Mouse (Mus musculus) heart, postnatal 4 days (tissue): ENCODE results near the gene Sin3b. TPM values are rescaled to one million over a fixed set of nuclear protein-coding genes. Genes with fewer than 3 reads are reported as not detected.
A peak's percentile ranks its signal among the peaks of the same experiment; 100 is the strongest.

Experiments
- DNase-seq: peaks from one replicate; pipeline ENCODE4 v3.0.0; 2021
- microRNA-seq, 2 experiments: library from miRNA; unstranded; fragments of <30 nt; microRNA quantifications; one replicate each; pipeline ENCODE4 v1.2.0; 2021 to 2022
- total RNA-seq, 2 experiments: library from RNA; stranded (reverse); gene quantifications; 2 replicates each; pipeline ENCODE4 v1.2.3; 2021

Gene Sin3b
- total RNA-seq, 2 experiments from 2014 or later = 133 to 135 TPM

DNA sequence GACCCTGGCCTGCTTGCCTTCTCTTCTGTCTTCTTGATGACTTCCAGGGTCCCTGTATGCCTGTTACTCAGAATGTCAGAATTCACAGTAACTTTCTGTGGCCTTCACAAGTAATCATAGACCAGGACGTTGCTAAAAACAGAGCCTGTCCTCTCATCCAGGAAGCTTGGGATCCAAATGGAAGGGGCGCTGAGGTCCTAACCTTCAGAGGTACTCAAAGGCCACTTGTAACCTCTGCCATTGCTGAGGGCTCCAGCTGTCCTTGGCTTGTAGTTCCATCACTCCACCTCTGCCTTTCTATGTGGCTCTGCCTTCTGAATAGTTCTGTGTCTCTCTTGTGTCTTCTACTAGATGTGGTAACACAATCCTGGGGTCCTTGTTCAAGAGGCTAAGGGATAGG lies 30.7 kb downstream of the Sin3b start:
- DNase-seq = peak; percentile 1

DNA sequence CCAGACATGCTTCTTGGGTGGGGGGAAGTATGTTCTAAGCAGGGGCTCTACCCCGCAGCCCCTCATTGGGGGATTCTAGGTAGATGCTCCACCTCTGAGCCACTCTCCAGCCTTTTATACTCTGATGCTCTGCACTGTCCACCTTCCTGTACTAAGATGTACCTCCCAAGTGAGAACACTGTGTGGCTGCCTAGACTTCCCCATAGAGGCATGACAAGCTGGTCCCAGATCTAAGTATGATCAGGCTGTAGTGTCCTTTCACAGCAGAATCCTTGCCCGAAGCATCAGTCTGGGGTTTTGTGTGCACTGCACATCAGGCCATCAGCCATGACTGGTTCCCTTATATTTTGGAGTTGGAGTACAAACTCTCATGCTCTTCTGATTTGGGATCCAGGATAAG lies 32.9 kb downstream of the Sin3b start:
- DNase-seq = peak; percentile 2

- peak; percentile 4 for DNase-seq
Measured at GRCm38 (mm10) chr8:72756771-72757390, 33.8 kb downstream of the Sin3b start.

- peak; percentile 2 for DNase-seq
Measured at GRCm38 (mm10) chr8:72757426-72758195, 34.5 kb downstream of the Sin3b start.

DNA sequence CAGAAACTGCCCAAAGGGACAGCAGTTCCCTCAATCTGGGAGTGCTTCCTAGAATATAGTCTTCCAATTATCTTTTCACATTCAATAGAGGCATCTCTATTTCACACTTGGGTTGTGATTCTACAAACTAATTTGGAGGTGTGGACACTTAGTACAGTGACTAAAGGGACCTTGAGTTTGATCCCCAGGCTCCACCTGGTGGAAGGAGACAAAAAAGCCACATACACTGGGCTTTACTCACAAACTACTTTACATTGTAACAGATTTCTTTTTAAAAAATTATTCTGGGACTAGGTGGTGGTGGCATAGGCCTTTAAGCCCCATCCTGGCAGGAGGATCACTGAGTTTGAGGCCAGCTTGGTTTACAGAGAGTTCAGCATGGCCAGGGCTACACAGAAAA lies 35.2 kb downstream of the Sin3b start:
- DNase-seq = peak; percentile 4

DNA sequence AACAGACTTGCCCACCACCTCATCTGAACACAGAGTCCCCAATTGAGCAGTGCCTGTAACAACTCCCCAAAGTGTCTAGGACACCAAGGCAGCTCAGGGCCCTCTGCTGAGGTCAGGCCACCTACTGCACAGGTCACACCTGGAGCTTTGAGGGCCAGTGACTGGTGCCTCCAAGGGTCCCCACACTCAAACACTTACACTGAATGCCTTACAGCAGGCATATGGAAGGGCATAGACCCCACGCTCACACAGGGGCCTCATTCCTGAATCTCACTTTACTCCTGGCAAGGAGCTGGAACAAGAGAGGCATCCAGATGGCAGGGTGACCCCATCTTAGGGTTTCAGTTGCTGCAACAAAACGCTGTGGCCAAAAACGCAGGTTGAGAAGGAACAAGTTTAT lies 37.1 kb downstream of the Sin3b start:
- DNase-seq = peak; percentile 3

- DNase-seq = peak; percentile 33
Measured at GRCm38 (mm10) chr8:72761322-72762051, 38.4 kb downstream of the Sin3b start, which contains the start of gene F2rl3. F2rl3 (plus strand) TSS chr8:72761880.

DNA sequence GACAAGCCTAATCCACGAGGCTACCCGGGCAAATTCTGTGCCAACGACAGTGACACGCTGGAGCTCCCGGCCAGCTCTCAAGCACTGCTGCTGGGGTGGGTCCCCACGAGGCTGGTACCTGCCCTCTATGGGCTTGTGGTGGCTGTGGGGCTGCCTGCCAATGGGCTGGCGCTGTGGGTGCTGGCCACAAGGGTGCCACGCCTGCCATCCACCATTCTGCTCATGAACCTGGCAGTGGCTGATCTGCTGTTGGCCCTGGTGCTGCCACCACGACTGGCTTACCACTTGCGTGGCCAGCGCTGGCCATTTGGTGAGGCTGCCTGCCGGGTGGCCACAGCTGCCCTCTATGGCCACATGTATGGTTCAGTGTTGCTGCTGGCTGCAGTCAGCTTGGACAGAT lies 39.2 kb downstream of the Sin3b start:
- DNase-seq = peak; percentile 5

DNA sequence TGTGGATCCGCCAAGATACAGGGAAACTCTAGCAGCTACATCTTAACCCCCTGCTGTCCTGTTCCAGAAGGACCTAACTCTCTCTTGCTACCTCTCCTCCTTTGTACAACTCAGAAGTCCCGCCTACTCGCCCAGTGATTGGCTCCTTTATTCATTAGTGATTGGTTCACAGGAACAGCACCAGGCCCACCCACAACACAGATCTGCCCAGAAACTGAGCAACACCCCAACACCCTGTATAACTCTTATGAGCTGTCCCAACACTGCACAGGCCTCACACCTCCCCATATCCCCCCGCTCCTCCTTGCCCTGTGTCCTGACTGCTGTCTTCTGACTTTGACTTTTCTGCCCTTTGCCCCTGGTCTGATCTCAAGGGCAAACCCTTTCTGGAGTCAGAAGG lies 42.6 kb downstream of the Sin3b start:
- DNase-seq = no peak

DNA sequence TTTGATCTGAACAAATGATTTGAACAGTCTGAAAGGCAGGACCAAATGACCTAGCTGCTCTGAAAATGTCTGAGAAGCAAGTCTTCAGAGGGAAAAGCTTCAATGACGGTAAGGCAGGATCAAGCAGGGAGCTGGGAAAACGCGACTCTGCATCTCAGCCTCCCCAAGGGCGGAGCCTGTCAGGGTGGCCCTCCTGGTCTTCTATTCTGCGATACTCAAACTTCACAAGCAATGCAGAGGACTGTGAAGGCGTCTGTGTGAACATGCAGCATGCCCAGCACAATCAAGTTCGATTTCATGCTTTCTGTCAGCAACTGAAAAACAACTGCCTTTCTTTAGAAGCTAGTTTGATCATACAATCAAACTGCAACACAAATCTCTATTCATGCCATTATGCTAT lies 43.7 kb downstream of the Sin3b start:
- no peak for DNase-seq

DNA sequence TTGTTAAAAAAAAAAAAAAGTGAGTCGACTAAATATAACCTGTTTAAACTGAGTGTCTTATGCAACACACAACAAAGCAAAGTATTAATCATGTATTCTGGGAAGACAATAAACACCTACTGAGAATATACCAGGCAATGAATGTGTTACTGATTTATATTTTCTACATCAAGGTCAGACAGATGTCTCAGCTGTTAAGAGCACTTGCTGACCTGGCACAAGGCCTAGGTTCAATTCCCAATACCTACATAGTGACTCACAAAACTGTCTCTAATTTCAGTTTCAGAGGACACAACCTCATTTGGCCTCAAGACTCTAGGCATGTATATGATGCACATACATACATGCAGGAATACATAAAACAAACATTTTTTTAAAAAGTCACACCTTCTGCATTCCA lies 54.7 kb downstream of the Sin3b start:
- no peak for DNase-seq

DNA sequence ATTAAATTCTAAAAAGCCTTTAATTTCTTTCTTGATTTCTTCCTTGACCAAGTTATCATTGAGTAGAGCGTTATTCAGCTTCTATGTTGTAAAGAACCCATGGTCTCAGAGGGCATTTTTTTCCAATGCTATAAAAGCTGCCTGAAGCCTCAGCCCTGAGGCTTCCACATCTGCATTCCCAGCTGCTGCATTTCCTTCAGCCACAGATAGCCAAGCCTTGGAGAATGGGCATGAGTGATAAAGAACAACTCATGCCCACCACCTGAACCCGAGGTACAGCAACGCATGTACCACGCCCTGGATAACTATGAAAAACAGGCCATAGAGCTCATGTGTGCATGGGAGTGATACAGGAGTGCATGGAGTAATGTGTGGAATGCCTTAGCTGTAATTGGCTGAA lies 57.6 kb downstream of the Sin3b start:
- DNase-seq = no peak

DNA sequence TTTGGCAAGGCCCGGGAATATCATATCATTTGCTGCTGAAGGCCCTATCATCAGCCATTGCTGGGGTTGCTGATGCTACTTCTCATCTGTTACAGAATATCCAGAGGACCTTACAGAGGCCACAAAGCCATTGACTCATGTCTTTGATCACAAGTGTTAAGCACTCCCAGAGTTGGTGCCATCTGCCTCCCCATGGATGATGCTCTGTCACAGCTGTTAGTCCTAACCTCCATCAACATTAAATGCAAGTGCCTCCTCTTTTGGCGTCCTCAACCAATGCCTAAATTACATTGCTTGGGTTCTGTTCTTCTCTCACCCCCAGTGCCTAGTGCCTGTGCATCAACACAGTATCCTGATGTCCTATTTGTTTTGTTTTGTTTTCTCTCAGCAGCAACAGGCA lies 78.5 kb downstream of the Sin3b start:
- no peak for DNase-seq

Small RNAs within 50 kb of the gene (microRNA-seq; reads per million reads assigned to microRNA genes)
- 0 reads per million in 2 experiments for gene Gm26237

Other genes with a start within 250 kb of the Sin3b start
- 10 to 100 TPM; 55.6 to 64.5 TPM for gene Cherp, start 248.1 kb upstream of the Sin3b start, total RNA-seq
- gene Slc35e1, start 230.7 kb upstream of the Sin3b start, total RNA-seq = 10 to 100 TPM; 25.6 to 27.1 TPM
- gene Med26, start 175.0 kb upstream of the Sin3b start, total RNA-seq = 1 to 10 TPM; 8.6 TPM
- 100 to 1,000 TPM; 120 to 130 TPM for gene Smim7, start 152.2 kb upstream of the Sin3b start, total RNA-seq
- gene Tmem38a, start 151.2 kb upstream of the Sin3b start, total RNA-seq = 100 to 1,000 TPM; 213 to 221 TPM
- 1 to 10 TPM; 2.1 to 2.4 TPM for gene Nwd1, start 76.6 kb upstream of the Sin3b start, total RNA-seq
- 1 to 10 TPM; 3.5 TPM for gene F2rl3, start 38.6 kb downstream of the Sin3b start, total RNA-seq